Mouse (Mus musculus) granulocyte monocyte progenitor cell, adult 5-6 weeks (primary cell): ENCODE results near the gene Rims1. TPM values are rescaled to one million over a fixed set of nuclear protein-coding genes. Genes with fewer than 3 reads are reported as not detected.

Experiments
- ATAC-seq: replicated peaks from 2 replicates; pipeline ENCODE4 v1.8.0; 2016; ENCODE audit warnings: mild to moderate bottlenecking, moderate TSS enrichment, inconsistent platforms; ENCODE audit not compliant: poor library complexity, severe bottlenecking
- total RNA-seq, 2 experiments: library from RNA; stranded (forward) in 1 of 2; stranded (reverse) in 1 of 2; fragments of 200-712, 200-1000 nt in 1 of 2; fragments of >200 nt in 1 of 2; fragmentation: Nextera tagmentation in 1 of 2; gene quantifications; 2 replicates each; pipeline ENCODE4 v1.2.3; 2014 to 2017

Gene Rims1
- total RNA-seq, 2 experiments from 2014 or later: not detected

DNA sequence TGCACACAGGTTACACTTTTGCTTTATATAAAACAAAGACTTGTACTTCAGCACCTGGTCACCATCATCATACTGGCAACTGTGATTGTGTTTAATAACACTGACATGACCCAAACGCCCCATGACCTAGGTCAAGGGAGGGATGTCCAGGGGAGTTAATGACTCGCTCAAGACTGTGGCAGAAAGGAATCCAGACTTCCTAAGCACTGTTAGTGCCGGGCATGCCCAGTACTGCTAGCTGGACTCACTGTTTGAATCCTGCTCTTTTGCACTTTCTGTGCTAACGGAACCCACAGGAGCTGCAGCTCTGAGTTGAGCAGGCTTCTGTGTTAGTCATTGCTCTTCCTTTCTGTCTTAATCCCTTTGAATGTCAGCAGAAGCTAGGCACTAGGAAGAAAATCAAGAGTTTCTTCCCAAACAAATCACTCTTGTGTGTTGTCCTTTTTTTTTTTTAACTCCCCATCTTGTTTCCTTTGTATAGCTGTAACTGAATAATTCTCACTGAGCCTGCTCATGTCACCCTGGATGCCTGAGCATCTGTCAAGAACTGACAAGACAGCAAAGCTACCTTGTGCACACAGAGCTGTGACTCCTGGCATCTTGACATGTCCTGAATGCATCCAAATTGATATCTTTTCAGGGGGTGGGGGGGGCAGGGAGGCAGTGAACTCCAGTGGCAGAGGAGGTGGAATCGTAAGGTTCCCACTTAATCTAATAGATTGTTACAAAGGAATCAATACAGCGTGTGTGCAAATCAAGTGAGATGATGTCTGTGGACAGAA is 543.4 kb downstream of the Rims1 start:
- no peak for ATAC-seq

DNA sequence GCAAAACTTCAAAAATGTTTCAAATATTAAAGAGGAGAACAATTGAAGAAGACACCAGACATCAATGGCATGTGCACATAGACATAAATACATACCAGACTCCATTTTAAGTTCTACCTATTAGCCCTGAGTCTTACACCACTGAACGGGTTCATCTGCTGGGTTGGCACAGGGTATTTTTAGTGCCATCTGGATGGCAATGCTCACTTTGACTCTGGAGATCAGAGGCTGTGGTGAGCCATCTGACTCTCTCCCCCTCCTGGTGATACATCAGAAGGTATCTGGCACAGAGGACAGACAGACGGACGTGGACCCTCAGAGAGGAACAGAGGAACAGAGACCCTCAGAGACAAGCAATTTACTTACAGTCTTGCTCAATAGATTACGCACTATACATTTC is 544.1 kb downstream of the Rims1 start:
- ATAC-seq: no peak

- ATAC-seq: no peak
Measured at GRCm38 (mm10) chr1:22260291-22260690, 545.5 kb downstream of the Rims1 start.

DNA sequence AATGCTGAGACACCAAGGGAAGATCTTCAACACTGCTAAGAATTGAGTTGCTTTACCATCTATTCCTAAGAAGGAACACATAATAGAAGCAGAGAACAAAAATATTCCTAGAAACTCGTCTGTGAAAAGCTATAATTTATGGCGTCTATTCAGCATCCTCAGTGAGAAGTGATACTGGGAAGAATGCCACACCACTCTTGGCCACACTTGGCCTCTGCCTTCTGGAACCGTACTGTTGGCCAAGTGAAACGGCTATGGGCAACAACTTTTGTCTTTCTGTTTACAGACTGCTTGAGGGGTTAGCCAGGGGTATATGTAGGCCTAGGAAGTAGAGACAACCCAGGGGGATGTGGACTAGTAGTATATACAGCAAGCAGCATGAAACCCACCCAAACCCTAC is 547.4 kb downstream of the Rims1 start:
- no peak for ATAC-seq

GRCm38 (mm10) chr1:22254278-22254677 is 551.5 kb downstream of the Rims1 start:
- peak; percentile 73 for ATAC-seq

DNA sequence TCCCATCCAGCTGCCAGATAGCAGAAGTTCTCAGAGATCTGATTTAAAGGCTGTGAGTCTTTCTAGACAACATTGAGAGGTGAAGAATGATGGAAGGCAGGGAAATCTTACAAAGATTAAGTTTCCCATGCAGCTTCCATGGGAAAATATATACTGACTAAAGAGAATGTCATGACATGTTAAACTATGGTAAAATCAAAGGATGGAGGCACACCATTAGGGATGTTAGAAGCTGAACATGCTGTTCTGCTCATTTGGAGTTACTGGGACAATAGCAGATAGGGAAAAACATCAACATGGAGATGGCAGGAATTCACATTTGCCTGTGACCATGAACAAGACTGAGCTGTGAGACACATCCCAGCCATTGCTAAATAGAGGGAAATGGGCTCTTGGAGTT is 552.9 kb downstream of the Rims1 start:
- ATAC-seq: no peak

DNA sequence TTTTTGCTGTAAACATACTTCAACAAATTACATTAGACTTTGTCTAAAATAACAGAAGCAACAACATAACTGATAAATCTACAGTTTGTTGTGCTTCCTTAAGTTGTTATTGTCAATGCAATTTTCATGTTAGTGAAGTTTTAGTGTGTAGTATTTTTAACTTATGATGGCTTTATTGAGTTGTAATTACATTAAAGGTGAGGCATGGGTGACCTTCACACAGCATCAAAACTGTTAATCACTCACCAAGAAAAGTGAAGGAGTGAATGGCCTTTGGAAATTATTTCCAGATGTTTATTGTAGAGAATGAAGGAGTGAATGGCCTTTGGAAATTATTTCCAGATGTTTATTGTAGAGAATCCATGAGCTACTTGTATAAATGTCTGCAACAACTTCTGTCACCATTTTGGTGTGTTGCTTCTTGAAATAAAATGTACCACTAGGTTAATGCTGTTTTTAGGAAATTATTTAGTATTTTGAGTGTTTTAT is 556.9 kb downstream of the Rims1 start:
- no peak for ATAC-seq

DNA sequence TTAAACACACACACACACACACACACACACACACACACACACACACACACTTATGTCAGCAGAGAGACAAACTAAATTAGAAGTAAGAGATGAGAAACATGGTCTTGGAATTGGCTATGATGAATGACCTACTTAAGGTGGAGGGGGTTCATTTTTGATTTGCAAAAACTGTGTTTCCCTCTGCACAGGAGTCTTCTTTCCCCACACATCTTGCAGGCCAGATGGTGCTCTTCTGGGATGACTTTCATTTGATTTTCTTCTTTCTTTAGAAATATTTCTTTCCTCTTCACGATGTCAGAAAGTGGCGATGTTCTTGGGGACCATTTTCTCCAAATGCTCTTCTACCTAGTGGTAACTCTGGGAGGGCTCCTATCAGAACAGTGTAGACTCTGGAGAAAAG is 560.0 kb downstream of the Rims1 start:
- no peak for ATAC-seq
